Mouse (Mus musculus): ENCODE measurements around the gene Gm10271.

DNA sequence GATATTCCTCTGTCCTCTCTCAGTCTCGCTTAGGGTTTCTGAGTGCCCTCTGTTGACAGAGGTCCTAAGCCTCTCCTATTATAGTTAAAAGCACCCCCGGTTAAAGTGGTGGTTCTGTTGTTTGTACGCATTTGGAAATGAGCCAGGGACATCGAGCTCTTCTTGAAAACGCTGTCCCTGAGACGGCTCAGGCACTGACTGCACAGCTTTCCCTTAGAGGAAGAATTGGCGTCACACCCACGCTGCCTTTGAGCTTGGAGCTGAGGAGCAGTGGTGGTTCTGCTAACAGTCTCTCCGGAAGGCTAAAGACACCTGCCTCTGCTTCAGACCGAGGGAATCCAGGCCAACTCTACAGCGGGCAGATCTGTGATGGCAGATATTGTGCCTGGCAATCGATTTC lies 28.6 kb upstream of the Gm10271 start:
- TF ChIP-seq CTCF (IDR thresholded peaks at IDR 0.05; ENCODE audit: insufficient read depth, low read length) (no peak), POLR2A (IDR thresholded peaks at IDR 0.05; ENCODE audit: borderline replicate concordance, extremely low read depth, low read depth, low read length) (no peak)

Data from lung, adult 2 months (tissue).